Mouse (Mus musculus): ENCODE results near the gene Lrrc58. TPM values are rescaled to one million over a fixed set of nuclear protein-coding genes. Genes with fewer than 3 reads are reported as not detected.

Gene Lrrc58
- polyA plus RNA-seq, 1 experiment: 6.9 TPM

DNA sequence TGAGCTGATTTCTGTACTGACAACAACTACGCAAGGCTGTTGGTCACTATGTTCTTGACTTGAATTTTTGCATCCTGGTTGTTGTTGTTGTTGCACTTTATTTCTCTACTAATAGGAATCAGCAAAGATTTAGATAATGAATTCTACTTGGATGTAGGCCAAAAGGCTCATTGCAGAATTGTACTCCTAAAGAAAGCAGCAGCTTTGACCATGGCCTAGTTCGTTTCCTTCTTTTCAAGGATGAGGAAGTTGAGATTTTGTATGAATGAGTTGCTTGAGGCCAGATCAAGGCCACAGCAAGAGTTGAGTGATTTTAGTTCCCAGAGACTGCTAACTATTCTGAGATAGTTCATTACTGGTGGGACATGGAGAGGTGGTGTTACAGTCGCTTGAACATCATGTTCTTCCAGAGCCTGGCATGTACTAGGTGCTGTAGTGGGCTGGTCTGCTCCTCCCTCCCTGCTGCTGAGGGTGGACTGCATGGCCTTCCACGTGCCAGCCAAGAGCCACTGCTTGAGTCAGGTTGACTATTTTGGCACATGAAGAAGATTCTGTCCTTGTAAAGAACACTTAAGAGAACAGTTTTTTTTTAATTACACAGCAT lies 3.0 kb downstream of the Lrrc58 start:
- H3K36me3 ChIP-seq (ENCODE audit: control insufficient read depth, insufficient read depth): peaks cover 4% of the 10 kb centered on the region
- H3K79me2 ChIP-seq (ENCODE audit: control insufficient read depth, insufficient read depth): peaks cover 71% of the 10 kb centered on the region
- TF ChIP-seq USF1 (IDR thresholded peaks at IDR 0.05; ENCODE audit: low read depth) (no peak), REST (IDR thresholded peaks at IDR 0.05; ENCODE audit: insufficient read depth, insufficient read length) (no peak), MAX (IDR thresholded peaks at IDR 0.05; ENCODE audit: low read depth) (no peak), SRF (IDR thresholded peaks at IDR 0.05; ENCODE audit: control insufficient read depth, insufficient read length, low read depth) (no peak)
- no peak overlapping the region for H3K4me3 ChIP-seq
- peak overlapping the region; percentile 9 for H3K4me2 ChIP-seq (ENCODE audit: low read depth)
- H3ac ChIP-seq (ENCODE audit: control insufficient read depth, insufficient read length): no peak overlapping the region
- no peaks in the 10 kb centered on the region for H3K27me3 ChIP-seq (ENCODE audit: control insufficient read depth, insufficient read depth, insufficient read length)

- no peak for TF ChIP-seq USF1 (IDR thresholded peaks at IDR 0.05; ENCODE audit: low read depth)
- TF ChIP-seq TCF3 (IDR thresholded peaks at IDR 0.05; ENCODE audit: insufficient read length, low read depth): no peak
- Histone ChIP-seq H3K4me2 (ENCODE audit: low read depth) (no peak overlapping the region), H3K27me3 (ENCODE audit: control insufficient read depth, insufficient read depth, insufficient read length) (no peaks in the 10 kb centered on the region), H3K79me2 (ENCODE audit: control insufficient read depth, insufficient read depth) (peaks cover 98% of the 10 kb centered on the region), H3ac (ENCODE audit: control insufficient read depth, insufficient read length) (no peak overlapping the region), H3K36me3 (ENCODE audit: control insufficient read depth, insufficient read depth) (peaks cover 26% of the 10 kb centered on the region), H3K4me3 (no peak overlapping the region)
Observed at GRCm38 (mm10) chr16:37874501-37875235, 6.5 kb downstream of the Lrrc58 start.

- H3K4me2 ChIP-seq (ENCODE audit: low read depth): no peak overlapping the region
- peaks cover 83% of the 10 kb centered on the region for H3K79me2 ChIP-seq (ENCODE audit: control insufficient read depth, insufficient read depth)
- H3K4me3 ChIP-seq: no peak overlapping the region
- H3ac ChIP-seq (ENCODE audit: control insufficient read depth, insufficient read length): no peak overlapping the region
- H3K27me3 ChIP-seq (ENCODE audit: control insufficient read depth, insufficient read depth, insufficient read length): no peaks in the 10 kb centered on the region
- TF ChIP-seq MYOG (IDR thresholded peaks at IDR 0.05; ENCODE audit: control insufficient read depth in 1 of 3, insufficient read depth in 1 of 3, insufficient read length in 2 of 3, low read depth in 2 of 3) (no peak), E2F4 (IDR thresholded peaks at IDR 0.05; ENCODE audit: insufficient read depth) (no peak), CEBPB (IDR thresholded peaks at IDR 0.05; ENCODE audit: insufficient read depth, poor library complexity, severe bottlenecking) (no peak), MYOD1 (IDR thresholded peaks at IDR 0.05; ENCODE audit: control insufficient read depth in 1 of 3, insufficient read length in 2 of 3, low read depth in 2 of 3) (no peak), POLR2A (IDR thresholded peaks at IDR 0.05; ENCODE audit: insufficient read length, low read depth) (no peak), REST (IDR thresholded peaks at IDR 0.05; ENCODE audit: insufficient read depth, insufficient read length) (no peak), USF1 (IDR thresholded peaks at IDR 0.05; ENCODE audit: low read depth) (no peak), POLR2AphosphoS2 (IDR thresholded peaks at IDR 0.05; ENCODE audit: insufficient read length, low read depth) (no peak), TCF3 (IDR thresholded peaks at IDR 0.05; ENCODE audit: insufficient read length, low read depth) (no peak), MAX (IDR thresholded peaks at IDR 0.05; ENCODE audit: low read depth) (no peak), SRF (IDR thresholded peaks at IDR 0.05; ENCODE audit: control insufficient read depth, insufficient read length, low read depth) (no peak), TCF12 (IDR thresholded peaks at IDR 0.05; ENCODE audit: insufficient read depth, poor library complexity, severe bottlenecking) (no peak)
- H3K36me3 ChIP-seq (ENCODE audit: control insufficient read depth, insufficient read depth): peaks cover 49% of the 10 kb centered on the region
Observed at GRCm38 (mm10) chr16:37877406-37877805, 9.2 kb downstream of the Lrrc58 start.

GRCm38 (mm10) chr16:37878951-37879505 lies 10.8 kb downstream of the Lrrc58 start:
- peaks cover 74% of the 10 kb centered on the region for H3K79me2 ChIP-seq (ENCODE audit: control insufficient read depth, insufficient read depth)
- TF ChIP-seq CEBPB (IDR thresholded peaks at IDR 0.05; ENCODE audit: insufficient read depth, poor library complexity, severe bottlenecking): no peak
- TF ChIP-seq E2F4 (IDR thresholded peaks at IDR 0.05; ENCODE audit: insufficient read depth): no peak
- no peak for TF ChIP-seq POLR2AphosphoS2 (IDR thresholded peaks at IDR 0.05; ENCODE audit: insufficient read length, low read depth)
- TF ChIP-seq MAX (IDR thresholded peaks at IDR 0.05; ENCODE audit: low read depth): no peak
- H3K36me3 ChIP-seq (ENCODE audit: control insufficient read depth, insufficient read depth): peaks cover 65% of the 10 kb centered on the region
- H3ac ChIP-seq (ENCODE audit: control insufficient read depth, insufficient read length): no peak overlapping the region
- H3K4me2 ChIP-seq (ENCODE audit: low read depth): no peak overlapping the region
- H3K4me3 ChIP-seq: no peak overlapping the region
- no peaks in the 10 kb centered on the region for H3K27me3 ChIP-seq (ENCODE audit: control insufficient read depth, insufficient read depth, insufficient read length)

DNA sequence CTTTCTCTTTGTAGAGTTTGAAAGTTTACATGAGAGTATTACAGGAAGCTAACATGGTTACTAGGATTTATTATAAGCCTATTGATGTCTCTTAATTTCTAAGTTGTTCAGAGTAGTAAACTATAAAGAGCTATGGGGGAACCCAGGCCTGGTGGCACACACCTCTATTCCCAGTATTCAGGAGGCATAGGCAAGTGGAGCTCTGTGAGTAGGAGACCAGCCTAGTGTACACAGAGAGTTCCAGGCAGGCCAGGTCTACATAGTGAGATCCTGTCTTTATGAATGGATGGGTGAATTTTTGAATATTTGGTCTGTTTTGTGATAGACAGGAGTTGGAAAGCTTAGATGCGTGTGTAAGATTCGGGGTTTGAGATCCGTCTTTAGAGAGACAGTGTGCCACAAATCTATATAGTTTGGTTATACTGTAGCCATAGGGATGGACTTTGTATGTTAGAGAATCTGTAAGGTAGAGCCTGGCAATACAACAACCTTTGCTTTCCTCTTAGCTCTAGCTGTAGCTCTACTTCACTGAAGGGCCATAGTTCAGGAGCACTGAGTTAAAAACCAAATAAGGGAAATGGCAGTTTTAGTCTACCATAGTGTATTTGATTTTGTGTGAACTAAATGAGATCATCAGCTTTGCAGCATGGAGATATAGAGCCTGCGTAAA lies 11.7 kb downstream of the Lrrc58 start:
- no peak for TF ChIP-seq MYOG (IDR thresholded peaks at IDR 0.05; ENCODE audit: control insufficient read depth in 1 of 3, insufficient read depth in 1 of 3, insufficient read length in 2 of 3, low read depth in 2 of 3)
- no peak for TF ChIP-seq MAX (IDR thresholded peaks at IDR 0.05; ENCODE audit: low read depth)
- TF ChIP-seq POLR2A (IDR thresholded peaks at IDR 0.05; ENCODE audit: insufficient read length, low read depth): no peak
- TF ChIP-seq TCF12 (IDR thresholded peaks at IDR 0.05; ENCODE audit: insufficient read depth, poor library complexity, severe bottlenecking): no peak
- no peak for TF ChIP-seq SRF (IDR thresholded peaks at IDR 0.05; ENCODE audit: control insufficient read depth, insufficient read length, low read depth)
- TF ChIP-seq USF1 (IDR thresholded peaks at IDR 0.05; ENCODE audit: low read depth): no peak
- TF ChIP-seq E2F4 (IDR thresholded peaks at IDR 0.05; ENCODE audit: insufficient read depth): no peak
- TF ChIP-seq POLR2AphosphoS2 (IDR thresholded peaks at IDR 0.05; ENCODE audit: insufficient read length, low read depth): no peak
- TF ChIP-seq REST (IDR thresholded peaks at IDR 0.05; ENCODE audit: insufficient read depth, insufficient read length): no peak
- no peak for TF ChIP-seq CEBPB (IDR thresholded peaks at IDR 0.05; ENCODE audit: insufficient read depth, poor library complexity, severe bottlenecking)
- TF ChIP-seq TCF3 (IDR thresholded peaks at IDR 0.05; ENCODE audit: insufficient read length, low read depth): no peak
- TF ChIP-seq MYOD1 (IDR thresholded peaks at IDR 0.05; ENCODE audit: control insufficient read depth in 1 of 3, insufficient read length in 2 of 3, low read depth in 2 of 3): no peak
- Histone ChIP-seq H3K4me3 (no peak overlapping the region), H3K79me2 (ENCODE audit: control insufficient read depth, insufficient read depth) (peaks cover 67% of the 10 kb centered on the region), H3K27me3 (ENCODE audit: control insufficient read depth, insufficient read depth, insufficient read length) (no peaks in the 10 kb centered on the region), H3ac (ENCODE audit: control insufficient read depth, insufficient read length) (no peak overlapping the region), H3K36me3 (ENCODE audit: control insufficient read depth, insufficient read depth) (peaks cover 68% of the 10 kb centered on the region), H3K4me2 (ENCODE audit: low read depth) (no peak overlapping the region)

Data from myocyte (in vitro differentiated cells).